Mouse (Mus musculus): ENCODE measurements around the gene Zfp362. TPM values are rescaled to one million over a fixed set of nuclear protein-coding genes. Genes with fewer than 3 reads are reported as not detected.
A peak's percentile ranks its signal among the peaks of the same experiment; 100 is the strongest.

Zfp362 gene
- total RNA-seq (2015; ENCODE audit: low replicate concordance) (8.6 and 10.5 TPM in 2 replicates), total RNA-seq (2017; ENCODE audit: low replicate concordance) (0.08 and 0.26 TPM in 2 replicates)

GRCm38 (mm10) chr4:128806043-128806826 is at the start of gene Zfp362:
Zfp362 (minus strand) TSS chr4:128806045.
- ATAC-seq (replicated peaks; ENCODE audit: low FRiP score, poor library complexity, severe bottlenecking), result no peak

- peak; percentile 81 for ATAC-seq (replicated peaks; ENCODE audit: low FRiP score, poor library complexity, severe bottlenecking)
Measured at GRCm38 (mm10) chr4:128855613-128856040, 49.8 kb upstream of the Zfp362 start.

GRCm38 (mm10) chr4:128853117-128853516 is 47.3 kb upstream of the Zfp362 start:
- no peak for ATAC-seq (replicated peaks; ENCODE audit: low FRiP score, poor library complexity, severe bottlenecking)

DNA sequence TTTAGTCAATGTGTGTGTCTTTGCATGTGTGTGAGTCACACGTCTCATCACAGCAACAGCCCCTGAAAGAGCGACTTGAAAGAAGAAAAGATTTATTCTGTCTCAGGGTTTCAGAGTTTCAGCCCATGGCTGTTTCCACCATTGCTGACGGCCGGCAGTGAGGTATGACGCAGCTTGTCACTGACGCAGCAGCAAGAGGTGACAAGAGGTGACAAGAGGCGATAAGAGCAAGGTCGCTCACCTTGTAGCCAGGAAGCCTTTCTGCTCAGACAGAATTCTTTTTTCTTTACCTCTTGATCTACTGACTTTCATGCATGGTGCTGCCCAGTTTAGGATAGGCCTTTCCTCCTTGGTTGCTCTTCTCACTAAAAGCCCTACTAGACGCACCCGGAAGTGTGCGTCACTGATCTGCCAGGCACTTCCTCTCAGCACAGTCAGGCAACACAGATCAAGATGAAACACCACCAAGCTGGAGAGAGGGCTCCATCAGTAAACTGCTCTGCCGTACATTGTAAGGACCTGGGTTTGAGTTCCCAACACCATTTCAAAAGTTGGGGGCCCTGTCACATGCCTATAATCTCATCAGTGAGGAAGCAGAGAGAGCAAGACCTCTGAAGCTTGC is 46.5 kb upstream of the Zfp362 start:
- ATAC-seq (replicated peaks; ENCODE audit: low FRiP score, poor library complexity, severe bottlenecking), result no peak

DNA sequence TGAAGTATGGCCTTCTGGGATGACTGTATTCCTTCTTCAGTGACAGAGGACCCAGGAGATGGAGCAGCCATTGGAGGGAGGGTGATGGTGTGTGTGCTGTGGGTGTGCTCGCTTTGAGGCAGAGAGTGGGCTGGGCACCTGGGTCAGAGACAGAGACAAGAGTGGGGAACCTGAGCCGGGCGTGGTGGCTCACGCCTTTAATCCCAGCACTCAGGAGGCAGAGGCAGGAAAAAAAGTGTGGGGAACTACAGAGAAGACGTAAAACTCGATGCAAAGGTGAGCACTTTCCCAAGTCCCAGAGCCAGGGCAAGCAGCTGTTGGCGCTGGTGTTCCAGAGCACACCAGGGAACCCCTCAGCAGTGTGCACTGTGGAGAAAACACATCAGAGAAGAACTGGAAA is 43.8 kb upstream of the Zfp362 start:
- ATAC-seq (replicated peaks; ENCODE audit: low FRiP score, poor library complexity, severe bottlenecking), result no peak

DNA sequence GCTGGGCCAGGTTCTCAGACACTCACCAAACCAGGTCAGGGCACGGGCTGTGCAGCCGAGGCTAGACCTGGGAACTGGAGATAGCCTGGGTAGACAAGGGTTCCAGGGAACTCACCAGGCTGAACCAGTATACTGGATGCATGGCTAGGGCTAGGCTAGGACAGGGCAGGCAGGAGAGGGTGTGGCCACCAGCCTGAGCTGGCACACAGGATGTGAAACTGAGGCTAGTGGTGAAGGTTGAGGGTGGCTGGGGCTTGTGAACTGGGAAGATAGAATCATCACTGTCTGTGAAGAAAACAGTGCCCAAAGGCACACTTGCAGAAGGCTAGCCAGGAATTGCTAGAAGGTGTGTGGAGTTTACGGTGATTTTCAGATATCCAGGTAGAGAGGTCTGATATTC is 43.1 kb upstream of the Zfp362 start:
- ATAC-seq (replicated peaks; ENCODE audit: low FRiP score, poor library complexity, severe bottlenecking), result no peak

GRCm38 (mm10) chr4:128845367-128845973 is 39.6 kb upstream of the Zfp362 start:
- no peak for ATAC-seq (replicated peaks; ENCODE audit: low FRiP score, poor library complexity, severe bottlenecking)

GRCm38 (mm10) chr4:128844566-128844965 is 38.7 kb upstream of the Zfp362 start:
- no peak for ATAC-seq (replicated peaks; ENCODE audit: low FRiP score, poor library complexity, severe bottlenecking)

- ATAC-seq (replicated peaks; ENCODE audit: low FRiP score, poor library complexity, severe bottlenecking), result no peak
Measured at GRCm38 (mm10) chr4:128841259-128841658, 35.4 kb upstream of the Zfp362 start.

DNA sequence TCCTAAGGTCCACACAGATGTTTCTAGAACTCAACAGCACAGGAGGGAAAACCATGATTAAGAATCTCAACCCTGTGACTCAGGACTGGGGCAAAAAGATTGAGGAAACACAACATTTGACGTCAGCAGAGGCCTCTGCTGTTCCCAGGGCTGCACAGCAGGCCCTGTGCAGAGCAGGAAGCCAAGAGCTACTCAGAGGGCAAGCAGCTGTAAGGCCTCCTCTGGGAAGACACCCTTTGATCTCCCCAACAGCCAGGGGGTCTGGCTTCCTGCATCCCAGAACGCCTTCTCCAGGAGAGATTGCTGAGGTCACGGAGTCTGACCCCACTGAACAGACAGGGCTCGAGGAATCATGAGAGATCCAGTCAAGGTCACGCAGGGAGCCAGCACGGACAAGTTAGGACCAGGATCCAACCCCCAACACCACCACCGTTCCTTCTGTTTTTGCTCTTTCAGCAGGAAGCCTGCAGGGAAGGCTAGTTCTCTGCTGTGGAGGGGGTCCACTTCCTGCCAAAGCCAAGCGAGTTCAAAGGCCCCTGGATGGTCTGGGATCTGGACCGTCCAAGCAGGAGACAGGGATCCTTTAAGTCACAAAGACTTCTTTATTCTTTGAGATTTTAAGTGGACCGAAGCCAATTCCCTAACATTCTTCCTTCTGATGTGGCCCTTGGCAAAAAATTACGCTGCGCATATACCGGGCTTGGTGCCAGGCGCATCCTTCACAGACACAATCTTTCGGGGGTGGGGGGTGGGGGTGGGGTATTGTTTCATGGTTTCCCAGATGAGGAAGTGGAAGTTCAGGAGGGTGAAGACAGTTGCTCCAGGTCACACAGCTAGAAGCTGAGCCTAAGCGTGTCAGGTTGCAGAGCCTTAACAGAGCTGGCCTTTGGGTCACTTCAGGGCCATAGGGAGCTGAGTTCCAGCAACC is 34.2 kb upstream of the Zfp362 start:
- ATAC-seq (replicated peaks; ENCODE audit: low FRiP score, poor library complexity, severe bottlenecking), result no peak

DNA sequence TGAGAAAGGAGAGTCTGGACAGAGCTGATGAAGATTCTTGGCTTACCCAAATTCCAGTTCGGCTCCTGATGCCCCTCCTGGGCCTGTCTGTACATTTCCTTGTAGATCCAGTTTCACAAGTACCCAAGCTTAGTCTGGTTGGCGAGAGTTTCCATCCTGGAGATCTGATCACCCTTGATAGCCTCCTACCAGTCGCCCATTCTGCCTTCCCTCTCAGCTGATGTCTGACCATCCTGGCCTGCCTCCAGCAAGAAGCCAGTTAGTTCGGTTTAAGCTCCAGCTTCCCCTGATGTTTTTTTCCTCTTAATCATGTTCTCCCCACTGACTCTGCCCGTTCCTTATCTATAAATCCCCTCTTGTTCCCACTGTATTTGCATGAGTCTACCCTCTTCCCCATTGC is 32.4 kb upstream of the Zfp362 start:
- ATAC-seq (replicated peaks; ENCODE audit: low FRiP score, poor library complexity, severe bottlenecking), result no peak

- no peak for ATAC-seq (replicated peaks; ENCODE audit: low FRiP score, poor library complexity, severe bottlenecking)
Measured at GRCm38 (mm10) chr4:128824131-128824530, 18.3 kb upstream of the Zfp362 start.

DNA sequence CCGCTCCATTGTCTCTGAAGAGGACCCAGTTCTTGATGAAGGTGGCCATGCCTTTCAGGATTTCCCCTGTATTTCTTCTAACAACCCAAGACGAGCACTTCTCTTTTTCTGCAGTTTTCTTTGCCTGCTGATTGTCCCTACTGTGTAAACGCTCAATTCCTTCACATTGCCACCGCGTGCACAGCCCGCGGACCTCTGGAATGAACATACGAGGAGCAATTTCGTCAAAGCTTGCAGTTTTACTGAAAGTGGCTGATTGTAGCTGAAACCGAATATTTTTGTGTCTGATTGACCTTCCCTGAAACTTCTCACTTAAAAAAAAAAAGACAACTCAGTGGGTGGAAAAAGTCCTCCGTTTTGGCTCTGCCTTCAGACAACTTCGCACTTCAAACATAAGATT is 14.7 kb upstream of the Zfp362 start:
- ATAC-seq (replicated peaks; ENCODE audit: low FRiP score, poor library complexity, severe bottlenecking), result no peak

- no peak for ATAC-seq (replicated peaks; ENCODE audit: low FRiP score, poor library complexity, severe bottlenecking)
Measured at GRCm38 (mm10) chr4:128817011-128817410, 11.2 kb upstream of the Zfp362 start.

- ATAC-seq (replicated peaks; ENCODE audit: low FRiP score, poor library complexity, severe bottlenecking), result peak; percentile 94
Measured at GRCm38 (mm10) chr4:128811382-128812056, 5.7 kb upstream of the Zfp362 start.

- ATAC-seq (replicated peaks; ENCODE audit: low FRiP score, poor library complexity, severe bottlenecking), result peak; percentile 66
Measured at GRCm38 (mm10) chr4:128806827-128807179, 958 bp upstream of the Zfp362 start.

DNA sequence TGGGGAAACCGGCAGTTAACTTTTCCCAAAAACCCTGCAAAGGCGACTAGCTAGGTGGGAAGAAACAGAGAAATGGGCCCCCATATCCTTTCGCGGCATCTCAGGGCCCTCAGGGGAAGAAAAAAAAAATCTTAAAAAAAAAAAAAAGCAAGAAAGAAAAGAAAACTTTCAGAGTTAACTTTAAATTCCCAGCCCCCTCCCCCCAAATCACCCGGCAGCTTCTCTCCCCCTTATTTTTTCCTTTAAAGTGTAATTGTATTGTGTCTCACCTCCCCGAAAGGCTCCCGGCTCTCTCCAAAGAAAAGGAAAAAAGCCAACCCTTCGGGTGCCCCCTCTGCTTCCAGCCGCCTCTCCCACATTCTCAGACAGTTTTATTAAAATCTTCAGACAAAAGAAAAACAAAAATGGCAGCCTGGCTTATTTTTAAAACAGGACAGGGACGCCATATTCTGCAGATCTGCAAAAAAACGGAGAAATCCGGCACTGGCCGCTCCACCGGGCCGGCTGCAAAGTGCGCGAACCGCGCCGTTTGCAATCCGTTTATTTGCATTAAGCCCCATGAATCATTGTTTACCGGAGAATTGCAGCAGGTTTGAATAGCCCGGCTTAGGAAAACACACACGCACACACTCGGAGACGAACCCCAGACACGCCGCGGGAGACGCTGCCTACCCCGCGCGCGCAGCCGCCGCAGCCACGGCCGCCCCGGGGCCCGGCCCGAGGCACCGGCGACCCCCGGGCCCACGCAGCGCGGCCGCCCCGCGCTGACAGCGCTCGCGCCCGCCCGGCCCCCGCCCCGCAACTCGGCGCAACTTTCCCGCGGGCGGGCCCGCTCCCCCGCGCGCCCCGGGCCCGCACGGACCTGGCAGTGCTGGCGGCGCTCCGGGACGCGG is 449 bp downstream of the Zfp362 start:
- ATAC-seq (replicated peaks; ENCODE audit: low FRiP score, poor library complexity, severe bottlenecking), result no peak

DNA sequence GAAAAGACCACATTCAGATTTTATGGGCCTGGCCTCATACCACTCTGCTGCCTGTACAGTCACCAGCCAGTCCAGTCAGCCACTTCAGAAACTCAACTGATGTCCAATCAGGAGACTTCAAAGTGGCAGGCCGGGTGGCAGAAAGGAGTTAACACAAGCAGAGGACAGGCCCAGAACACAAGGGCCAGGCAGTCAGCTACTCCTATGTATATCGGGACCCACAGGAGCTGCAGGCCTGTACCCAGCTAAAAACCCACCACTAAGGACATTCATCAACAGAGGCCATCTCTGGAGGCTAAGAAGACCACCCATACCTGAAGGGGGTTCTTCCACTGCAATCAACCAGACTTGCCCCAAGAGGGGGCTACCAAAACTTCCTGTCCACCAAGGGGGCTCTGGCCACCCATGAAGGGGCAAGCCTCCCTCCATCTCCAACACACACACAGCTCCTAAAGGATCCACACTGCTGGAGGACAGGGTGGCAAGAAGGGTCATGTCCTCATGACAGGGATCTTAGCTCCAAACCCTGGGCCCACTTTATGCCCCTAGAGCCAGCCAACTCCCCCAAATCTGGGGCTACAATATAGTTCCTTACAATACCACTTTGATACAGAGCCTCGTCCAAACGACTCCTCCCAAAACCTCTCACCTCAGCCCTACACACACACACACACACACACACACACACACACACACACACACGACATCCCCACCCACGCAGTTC is 1.3 kb downstream of the Zfp362 start:
- no peak for ATAC-seq (replicated peaks; ENCODE audit: low FRiP score, poor library complexity, severe bottlenecking)
